Mouse (Mus musculus) cerebellum, postnatal 14 days (tissue): ENCODE data around the gene Hoxa11.
A peak's percentile ranks its signal among the peaks of the same experiment; 100 is the strongest.

ENCODE experiments used
- DNase-seq, 2 experiments: peaks; one replicate each; pipeline ENCODE4 v3.0.0; 2021; ENCODE audit warnings: mixed read lengths in 2 of 2

Gene Hoxa11

DNA sequence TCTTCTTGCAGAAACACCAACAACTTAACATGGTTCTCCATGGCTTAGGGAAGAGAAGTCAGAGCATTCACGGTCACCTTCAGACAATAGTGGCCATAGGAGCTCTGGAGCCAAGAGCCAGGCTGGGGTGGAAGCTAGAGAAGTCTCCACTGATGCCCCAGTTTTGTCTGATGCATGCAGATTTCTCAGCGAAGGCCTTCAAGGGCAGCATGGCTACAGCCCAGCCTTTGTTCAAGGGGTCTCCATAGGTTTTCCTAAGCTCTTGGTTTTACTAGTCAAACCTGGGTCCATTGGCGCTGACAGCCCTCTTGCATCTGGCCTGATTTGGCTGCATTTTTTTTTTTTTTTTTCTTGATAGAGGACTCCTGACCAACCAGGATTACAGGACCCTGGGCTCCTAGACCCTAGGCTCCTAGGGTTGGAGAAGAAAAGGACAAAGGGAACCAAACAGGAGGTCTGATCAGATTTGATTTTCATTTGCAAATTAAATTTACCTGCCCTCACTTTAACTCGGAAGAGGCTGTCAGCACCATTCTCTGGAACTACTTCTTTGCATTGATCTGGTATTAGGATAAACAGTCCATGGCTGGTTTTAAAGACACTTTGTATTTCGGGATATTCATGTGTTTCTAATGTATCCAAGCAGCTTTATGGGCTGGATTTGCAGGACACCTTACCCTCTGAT, 18.6 kb upstream of the Hoxa11 start:
- DNase-seq = no peak

DNA sequence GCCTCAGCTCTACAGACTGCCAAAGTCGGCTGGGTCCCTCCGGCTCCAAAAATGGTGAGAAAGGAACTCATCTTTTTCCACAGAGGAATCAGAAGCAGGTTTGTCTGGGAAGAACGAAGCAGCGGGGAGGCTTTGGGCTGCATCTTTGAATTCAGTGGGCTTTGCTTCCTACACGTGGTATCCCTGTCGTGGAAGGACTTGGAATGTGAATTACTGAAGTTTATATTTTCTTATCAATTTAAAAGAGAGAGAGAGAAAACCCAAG, 17.6 kb upstream of the Hoxa11 start:
- peak in 1 of 2 experiments; percentile 9 for DNase-seq

DNA sequence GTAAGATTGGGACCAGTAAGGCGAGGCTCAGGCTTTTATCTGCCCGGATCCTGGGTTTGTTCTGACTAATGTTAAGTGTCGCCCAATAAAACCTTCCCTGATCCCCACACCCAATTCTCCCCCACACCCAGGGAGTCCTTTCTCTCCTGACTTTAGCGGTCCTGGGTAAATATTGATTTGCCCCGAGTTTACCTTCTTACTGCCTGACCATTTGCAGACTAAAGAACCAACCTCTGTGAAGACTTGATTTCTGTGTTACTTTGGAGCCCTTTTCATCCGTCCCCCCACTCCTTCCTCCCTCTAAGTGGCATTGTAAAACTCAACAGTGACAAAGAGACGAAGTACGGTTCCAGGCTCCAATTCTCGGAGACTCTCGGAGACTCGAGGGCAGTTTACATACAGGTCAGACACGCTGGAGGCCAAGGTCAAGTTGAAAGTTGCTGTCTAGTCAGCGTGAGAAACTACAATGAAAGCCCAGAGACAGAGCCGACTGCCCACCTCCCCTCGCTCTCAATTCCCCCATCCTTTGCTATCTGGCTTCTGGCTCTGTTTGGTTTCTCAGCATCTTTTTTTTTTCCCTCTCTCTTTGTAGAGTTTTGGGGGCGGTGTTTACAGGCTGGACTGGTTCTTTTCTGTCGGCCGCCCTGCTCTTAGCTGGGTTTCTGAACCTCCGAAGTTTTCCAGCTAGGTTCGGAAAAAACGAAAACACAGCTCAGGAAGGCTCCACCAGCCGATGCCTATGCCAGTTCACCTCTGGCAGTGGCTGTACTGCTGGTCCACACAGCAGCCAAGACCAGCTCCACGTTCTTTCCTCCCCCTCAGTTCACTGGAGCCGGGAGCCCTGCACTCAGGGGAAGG, 17.1 kb upstream of the Hoxa11 start:
- DNase-seq = no peak

DNA sequence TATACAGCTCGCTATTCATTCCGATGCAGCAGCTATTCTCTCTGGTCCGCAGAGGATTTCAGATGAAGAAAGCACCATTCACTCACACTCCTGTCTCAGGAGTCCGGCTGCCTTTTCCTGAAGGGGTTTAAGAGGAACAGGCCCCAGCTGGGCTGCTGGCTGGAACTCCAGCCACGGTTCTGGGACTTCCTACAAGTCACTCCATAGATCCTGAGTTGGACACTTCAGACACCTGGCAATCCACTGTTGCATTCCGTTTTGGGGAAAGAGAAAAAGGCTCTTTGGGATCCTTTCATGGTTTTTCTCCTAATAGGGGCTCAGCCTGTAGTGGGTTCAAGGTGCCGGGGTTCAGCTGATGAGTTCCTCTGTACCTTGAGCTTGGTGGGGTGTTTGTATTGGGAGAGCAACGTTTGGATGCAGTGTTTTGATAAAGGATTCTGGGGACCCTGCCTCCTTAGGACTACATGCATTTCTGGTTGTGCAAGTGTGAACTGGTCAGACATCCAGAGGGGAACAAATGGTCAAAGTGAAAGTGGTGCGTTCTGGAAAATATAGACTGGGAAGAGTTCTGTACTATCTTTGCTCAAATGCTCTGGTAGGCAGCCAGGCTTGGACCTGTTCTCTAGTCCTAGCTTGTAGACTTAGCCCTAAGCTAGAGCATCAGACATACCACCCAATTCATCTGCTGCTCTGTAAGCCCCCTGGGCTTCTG, 16.3 kb upstream of the Hoxa11 start:
- no peak for DNase-seq

DNA sequence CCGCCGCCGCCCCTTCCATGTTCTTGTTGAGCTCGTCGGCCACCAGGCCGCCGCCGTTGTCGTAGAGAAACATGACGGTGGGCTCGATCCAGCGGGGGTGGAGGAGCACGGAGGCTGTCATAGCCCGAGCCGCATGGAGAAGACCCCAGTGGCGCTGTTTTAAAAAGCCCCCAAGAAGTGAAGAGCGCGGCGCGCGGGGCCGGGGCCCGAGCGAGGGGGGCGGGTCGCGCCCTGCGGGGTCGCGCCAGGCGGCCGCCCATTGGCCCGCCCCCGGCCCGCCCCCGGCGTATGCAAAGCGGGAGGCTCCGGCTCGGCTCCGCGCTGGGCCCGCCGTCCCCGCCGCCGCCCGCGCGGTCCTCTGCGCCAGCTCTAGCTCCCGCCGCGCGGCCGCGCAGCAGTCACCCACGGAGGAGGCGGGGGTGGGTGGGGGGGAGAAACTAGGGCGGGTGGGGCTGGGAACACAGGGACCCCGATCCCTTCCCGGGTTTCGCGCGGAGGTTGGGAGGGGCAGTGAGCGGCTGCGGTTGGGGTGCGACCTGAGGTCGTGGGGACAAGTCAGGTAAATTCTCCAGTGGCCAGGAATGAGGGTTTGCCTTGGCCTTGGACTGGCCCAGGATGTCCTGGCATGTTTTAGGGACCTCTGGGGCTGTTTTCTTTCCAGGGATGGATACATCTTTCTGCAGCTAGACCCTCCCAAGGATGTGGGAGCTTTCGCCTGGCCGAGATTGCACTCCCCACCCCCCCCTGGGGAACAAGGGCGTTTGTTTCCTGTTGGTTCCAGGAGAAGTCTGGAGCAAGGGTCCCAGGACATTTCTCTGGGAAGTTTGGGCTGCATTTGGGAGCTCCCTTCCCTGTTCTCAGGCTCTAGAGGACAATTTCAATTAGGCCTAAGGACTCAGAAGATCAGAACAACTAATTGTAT, 15.3 kb upstream of the Hoxa11 start, which contains the start of gene Hoxa13:
Gene Hoxa13, minus strand, starts transcription at position 227 of the 922 bp plus-strand sequence.
- no peak for DNase-seq

DNA sequence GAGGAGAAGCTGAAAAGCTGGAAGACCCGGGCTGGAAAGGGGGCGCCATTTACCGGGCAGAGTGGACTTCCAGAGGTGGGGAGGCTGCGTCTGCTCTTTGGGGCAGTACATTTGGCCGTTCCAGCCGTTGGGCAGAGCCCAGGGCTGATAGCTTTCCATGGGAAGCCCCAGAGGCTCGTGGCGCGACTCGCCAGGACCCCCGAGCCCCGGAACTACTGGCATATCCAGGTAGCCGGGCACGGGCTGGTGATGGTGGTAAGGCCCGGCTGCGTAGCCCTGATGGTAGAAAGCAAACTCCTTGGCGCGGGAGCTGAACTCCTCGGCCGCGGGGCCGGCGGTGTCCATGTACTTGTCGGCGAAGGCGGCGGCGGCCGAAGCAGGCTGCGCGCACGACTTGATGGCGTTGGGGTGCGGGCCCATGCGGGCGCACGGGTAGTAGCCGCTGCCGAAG, 14.2 kb upstream of the Hoxa11 start:
- peak in 1 of 2 experiments; percentile 15 for DNase-seq

DNA sequence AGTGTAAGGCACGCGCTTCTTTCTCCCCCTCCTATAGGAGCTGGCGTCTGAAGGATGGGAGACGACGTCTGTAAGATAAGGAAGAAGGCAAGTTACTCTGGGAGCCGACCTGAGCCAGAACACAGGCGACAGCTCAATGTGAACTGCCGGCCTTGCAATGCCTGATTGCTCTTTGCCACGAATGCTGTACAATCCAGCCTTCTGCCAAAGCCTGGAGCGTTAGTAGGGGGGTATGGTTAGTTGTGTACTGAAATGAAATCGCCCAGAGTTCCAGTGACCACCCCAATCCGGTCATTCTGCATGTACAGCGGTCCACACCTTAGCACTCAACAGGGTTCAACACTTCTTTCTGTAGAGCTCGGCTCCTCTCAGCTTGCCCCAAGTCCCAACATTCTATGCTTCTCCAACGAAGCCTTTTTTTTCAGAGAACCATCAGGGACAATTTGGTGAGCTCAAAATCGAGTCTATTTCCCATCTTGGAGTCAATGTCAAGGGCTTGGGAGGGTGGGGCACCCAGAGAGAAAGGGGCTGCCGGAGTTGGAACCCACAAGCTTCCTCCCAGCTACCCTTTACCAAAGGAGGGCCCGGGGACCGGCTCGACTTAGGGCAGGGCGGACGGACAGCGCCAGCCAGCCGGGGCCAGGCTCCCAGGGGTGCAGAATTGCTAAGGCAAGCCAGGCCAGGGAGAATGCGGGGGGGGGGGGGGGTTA, 13.6 kb upstream of the Hoxa11 start:
- DNase-seq = peak in 1 of 2 experiments; percentile 17

DNA sequence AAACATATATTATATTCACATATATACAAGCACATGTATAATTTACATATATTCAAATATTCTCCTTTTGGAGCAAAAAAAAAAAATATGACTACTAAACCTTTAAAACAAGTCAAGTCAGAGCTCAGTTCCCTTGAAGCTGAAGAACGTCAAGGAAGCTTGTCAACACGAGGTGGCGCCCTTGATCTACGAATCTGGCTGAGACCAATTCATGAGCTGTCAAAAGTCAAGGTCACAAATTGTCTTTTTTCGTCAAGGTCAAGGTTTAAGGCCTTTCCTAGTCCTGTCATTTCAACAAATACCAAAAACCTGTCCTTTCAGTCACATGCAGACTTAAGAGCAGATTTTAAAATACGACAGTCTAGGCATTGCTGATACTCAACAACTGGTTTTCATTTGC, 11.3 kb upstream of the Hoxa11 start:
- peak; percentile 91 to 93 for DNase-seq

DNA sequence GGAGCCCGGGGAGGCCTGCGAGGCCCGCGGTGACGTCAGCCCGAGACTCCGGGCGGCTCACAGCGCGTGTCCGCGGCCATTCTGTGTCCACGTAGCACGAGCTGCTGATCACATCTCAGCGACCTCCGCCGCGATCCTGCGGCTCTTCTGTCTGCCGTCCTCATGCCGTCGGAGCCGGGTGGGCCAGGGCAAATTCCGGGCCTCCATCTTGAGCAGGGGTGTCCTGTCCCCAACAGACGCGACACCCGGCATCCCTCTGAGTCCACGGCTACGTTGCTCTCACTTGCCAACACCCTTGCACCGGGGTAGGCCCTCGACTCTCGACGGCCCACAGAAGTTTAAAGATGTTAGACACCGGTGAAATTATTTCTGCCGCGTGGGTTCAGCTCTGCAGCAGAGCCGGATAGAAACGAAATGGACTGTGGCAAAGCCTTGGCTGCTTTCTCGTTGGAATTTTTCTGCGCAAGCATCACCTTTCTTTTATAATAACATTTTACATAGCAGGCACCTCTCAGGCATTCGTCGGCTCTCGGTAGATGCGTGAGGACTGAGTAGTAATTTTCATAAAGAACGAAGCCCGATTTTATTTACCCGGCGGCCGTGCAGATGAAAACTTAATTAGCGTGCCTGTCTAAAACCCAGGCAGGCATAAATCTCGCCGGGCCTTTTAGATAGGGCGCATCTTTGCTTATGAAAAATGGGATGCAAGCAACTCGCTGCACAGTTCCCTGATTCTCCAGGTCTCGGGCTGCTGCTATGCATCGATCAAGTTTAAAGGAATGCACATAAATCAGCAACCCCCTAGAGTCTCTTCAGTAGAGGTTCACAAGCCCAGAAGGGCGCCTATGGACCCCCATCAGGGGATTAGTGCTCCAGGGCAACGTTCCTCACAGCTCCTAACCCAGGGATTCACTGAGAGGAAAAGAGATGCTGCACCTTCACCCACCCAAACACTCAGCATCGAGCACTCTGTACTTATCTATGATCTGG, 8.2 kb upstream of the Hoxa11 start:
- peak; percentile 26 to 52 for DNase-seq

DNA sequence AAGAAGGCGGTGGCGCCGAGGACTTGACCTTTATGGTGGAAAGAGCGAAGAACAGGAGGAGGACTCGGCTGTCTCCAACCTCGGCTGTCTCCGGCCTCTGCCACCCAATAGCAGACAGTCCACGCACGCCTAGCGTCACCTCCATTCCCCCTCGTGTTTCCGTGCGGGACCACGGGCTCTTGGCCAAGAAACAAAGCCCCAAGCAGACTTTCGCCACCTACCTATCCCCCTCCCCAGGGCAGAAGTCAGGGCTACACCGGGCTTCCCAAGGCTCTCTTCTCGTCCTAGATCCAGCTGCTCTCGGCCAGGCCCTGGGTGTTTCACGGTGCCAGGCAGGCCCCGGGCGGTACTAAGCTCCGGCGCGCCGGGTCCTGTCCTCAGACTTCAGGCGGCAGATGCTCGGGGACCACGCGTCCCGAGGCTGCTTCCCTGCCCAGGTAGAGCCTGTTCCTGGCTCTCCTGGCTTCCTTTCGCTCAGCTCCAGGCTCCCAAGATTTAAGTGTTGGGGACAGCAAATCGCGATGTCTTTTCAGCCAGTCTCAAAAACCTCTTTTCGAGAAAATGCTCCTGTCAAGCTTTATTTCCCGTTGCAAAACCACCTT, 7.3 kb upstream of the Hoxa11 start:
- peak in 1 of 2 experiments; percentile 14 for DNase-seq

DNA sequence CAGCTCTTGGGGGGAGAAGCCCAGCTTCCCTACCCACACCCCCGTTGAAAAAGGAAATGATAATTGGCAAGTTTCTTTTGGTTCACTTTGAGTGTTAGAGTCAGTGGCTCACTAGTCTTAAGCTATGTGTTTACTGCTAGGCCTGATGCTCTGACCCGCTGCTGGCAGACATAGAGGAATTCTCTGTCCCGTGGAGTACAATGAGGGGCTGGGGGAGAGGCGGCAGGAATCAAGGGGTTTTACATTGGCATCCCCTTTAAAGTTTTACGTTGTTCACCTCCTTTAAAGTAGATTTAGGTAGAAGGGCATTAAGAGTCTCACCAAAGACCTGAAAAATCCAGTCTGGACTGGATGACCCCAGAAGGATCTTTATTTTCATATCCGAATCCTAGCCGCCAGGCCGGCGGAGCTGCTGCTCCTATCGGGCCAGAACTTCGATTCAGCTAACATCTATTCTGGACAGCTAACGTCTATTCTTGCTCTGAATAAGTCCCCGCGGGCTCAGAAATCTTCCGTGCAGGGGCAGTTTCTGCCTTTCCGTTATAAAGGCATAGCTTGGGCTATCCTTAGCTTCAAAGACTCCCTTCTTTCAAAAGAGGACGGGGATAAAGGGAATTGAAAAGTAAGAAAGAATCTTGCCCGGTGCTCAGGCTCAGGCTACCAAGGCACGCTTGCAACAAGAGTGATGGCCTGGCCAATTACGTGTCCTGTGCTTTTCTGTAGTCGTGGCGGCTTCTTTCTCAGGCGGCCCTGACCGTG, 6.6 kb upstream of the Hoxa11 start:
- peak in 1 of 2 experiments; percentile 9 for DNase-seq

DNA sequence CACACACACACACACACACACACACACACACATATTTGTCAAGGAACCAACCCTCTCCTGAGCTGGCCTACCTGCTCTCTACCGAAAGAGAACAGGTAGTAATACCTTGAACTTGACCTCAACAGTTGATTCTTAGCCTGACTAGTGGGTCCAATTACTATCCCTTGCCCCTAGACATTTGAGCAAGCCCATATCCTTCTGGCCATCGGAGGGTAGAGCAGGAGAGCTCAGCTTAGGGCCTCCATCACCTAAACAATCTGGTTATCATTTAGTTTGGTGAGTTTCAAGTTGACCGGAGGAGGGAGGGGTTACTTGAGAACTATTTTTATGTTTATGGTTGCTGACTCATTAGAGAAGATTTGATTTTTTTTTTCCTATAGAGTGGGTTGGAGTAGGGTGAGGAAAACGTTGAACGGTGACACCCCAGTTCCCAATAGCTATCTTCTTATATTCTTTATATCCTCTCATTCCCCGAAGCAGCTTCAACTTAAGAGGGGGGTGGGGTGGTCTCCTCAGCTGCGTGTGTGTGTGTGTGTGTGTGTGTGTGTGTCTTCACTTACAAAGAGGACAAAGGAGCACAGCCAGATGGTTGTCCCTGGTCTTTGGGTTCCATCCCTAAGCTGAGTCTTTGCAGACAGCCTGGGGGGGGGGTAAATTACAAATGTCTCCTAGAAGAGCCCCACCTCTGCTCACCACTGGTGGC, 5.7 kb upstream of the Hoxa11 start:
- DNase-seq = no peak

DNA sequence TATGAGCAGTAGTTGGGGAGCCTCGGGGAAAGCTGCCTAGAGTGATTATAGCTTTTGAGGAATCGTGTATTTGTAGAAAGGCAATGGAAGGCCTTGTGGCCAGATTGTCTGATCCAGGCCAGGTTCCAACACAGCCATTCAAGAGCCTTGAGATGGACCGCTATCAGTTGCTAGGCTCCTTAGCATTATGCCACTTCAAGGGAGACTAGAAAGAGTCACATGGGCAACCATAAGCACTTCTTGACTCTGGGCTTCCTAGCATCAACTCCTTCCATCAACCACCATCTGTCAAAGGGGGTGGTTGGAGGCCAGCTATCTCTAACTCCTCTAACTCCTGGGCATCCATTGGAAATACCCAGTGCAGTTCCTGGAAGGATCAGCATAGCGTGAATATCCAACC, 4.2 kb upstream of the Hoxa11 start:
- no peak for DNase-seq

DNA sequence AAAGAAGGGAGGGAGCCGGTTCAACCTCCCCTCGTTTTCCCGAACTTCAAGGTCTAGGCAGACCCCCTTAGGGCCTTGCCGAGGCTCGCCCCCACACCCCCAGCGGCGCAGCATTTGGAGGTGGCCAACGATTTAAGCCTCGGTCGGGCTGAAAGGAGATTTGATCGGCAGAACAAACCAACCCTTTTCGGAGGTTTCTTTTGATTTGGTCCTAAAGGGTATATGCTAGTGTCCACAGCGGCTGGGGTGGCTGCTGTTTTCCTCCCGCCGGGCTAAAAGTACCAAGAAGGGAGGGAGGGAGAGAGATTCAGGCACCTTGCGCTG, 3.8 kb upstream of the Hoxa11 start:
- DNase-seq = no peak

DNA sequence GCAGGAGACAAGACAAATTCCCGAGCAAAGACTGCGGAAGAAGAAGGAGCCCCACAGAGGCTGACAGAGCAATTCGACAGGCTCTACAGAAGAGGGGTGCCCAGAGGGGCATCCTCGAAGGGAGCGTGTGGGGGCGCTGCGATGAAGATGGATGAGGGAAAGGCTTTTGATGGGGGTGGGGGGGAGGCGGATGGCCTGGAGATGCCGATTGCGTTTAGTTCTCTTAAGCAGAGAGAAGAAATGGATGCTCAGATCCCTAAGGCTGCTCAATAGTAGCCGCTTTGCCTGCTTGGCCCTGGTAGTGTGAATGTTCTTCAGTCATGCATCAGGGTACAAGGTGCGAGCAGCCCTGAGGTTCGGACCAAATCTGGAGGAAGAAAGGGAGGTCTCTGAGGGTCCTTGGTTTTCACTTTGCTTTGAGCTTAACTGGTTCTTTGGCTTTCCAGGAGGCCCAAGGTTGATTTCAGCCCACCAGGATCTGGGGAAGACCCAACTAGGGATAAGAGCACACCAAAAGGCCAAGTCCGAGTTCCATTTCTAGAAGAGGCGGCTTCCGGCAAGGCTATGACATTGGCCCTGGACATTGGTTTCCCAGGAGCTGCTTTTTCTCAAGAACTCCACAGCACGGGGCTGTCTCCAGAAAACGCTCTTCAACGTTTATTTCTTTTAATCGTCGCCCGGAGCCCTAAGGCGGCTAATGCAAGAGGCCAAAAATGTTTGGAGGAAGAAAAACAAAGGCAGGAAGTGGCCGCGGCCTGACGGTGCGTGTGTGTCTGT, 3.2 kb upstream of the Hoxa11 start:
- DNase-seq = no peak

DNA sequence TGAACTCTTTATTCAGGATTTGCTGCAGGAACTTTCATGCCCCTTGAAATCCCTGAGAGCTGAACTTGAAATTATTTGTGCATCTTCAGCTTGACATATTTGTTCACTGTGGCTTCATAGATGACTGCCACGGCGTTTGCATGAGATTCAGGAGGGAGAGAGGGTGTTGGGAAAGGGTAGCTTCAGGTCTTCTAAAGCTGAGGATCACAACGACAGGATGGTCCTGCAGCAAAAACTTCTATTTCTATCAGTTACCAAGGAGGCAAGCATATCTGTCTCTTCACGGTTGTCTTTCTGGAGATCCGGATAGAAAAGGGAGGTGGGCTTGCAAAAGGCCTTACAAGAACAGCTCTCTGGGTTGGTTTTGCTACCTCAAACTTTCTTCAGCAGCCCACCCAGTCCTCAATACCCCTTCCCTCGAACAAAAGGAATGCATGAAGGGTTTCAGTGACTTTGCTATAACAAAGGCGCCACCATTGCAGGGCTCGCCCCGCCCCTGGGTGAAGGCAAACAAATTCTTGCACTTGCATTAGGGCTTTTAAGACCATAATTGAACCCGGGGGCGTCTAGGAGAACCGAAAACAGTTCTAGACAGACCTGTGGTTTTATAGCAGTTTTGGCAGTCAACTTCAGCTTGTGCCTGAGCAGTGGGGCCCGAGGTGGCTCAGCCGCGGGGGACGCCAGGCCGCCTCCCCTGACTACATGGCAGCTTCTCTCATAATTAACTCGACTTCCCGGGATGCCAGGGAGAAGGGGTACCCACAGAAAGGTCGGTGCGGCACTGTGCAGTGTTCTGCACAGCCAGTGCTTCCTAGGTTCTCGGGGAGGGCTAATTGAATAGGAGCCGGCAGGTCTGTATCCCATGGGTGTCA, 2.4 kb upstream of the Hoxa11 start:
- DNase-seq = no peak

DNA sequence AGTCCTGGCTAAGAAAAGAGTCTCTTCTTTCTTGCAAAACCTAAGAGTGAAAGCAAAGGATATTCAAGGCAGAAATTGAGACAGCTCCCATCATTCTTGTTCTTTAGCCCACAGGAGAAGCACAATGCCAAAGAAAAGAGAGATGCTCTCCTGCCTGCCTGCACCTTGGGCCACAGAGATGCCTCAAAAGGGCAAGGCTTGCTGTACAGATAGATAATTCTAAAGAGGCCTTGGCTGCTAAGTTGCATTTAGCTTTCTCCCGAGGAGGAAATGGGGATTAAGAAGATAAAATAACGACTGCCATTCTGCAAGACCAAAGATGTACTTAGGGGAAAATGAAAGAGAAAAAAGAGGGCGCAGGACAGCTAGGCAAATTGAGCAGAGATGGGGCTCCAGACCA, 1.3 kb upstream of the Hoxa11 start:
- no peak for DNase-seq
